Mouse (Mus musculus): ENCODE measurements around the gene Nlgn2. TPM values are rescaled to one million over a fixed set of nuclear protein-coding genes. Genes with fewer than 3 reads are reported as not detected.

Nlgn2 gene
- total RNA-seq, 2 experiments from 2014 or later: 7.9 to 10.4 TPM

GRCm38 (mm10) chr11:69800392-69801197 lies 37.0 kb downstream of the Nlgn2 start:
- intact Hi-C loops (cut with DNase I): no loop called here
- peak; percentile 57 to 69 for DNase-seq

GRCm38 (mm10) chr11:69800138-69800391 lies 37.5 kb downstream of the Nlgn2 start:
- intact Hi-C loops (cut with DNase I): no loop called here
- peak in 1 of 2 experiments; percentile 21 for DNase-seq

- no peak for DNase-seq
- intact Hi-C loops (cut with DNase I): no loop called here
Measured at GRCm38 (mm10) chr11:69799394-69800137, 38.0 kb downstream of the Nlgn2 start.

GRCm38 (mm10) chr11:69797924-69798323 lies 39.7 kb downstream of the Nlgn2 start:
- intact Hi-C loops (cut with DNase I): no loop called here
- no peak for DNase-seq

- intact Hi-C loops (cut with DNase I): loop anchor here (2.0 kb wide), 1 partner anchor 29 kb away; no protein-coding TSS in a partner anchor
- DNase-seq: no peak
Measured at GRCm38 (mm10) chr11:69795983-69796435, 41.6 kb downstream of the Nlgn2 start.

GRCm38 (mm10) chr11:69795168-69795982 lies 42.2 kb downstream of the Nlgn2 start, which contains the start of gene Chrnb1:
Chrnb1 (minus strand) TSS chr11:69795943.
- intact Hi-C loops (cut with DNase I): loop anchor here (2.0 kb wide), 1 partner anchor 29 kb away; no protein-coding TSS in a partner anchor
- DNase-seq: peak; percentile 93

- intact Hi-C loops (cut with DNase I): no loop called here
- DNase-seq: no peak
Measured at GRCm38 (mm10) chr11:69793429-69793828, 44.2 kb downstream of the Nlgn2 start.

- no peak for DNase-seq
- intact Hi-C loops (cut with DNase I): no loop called here
Measured at GRCm38 (mm10) chr11:69791420-69791819, 46.2 kb downstream of the Nlgn2 start.

GRCm38 (mm10) chr11:69789431-69789830 lies 48.2 kb downstream of the Nlgn2 start:
- intact Hi-C loops (cut with DNase I): no loop called here
- DNase-seq: no peak

GRCm38 (mm10) chr11:69787306-69787705 lies 50.3 kb downstream of the Nlgn2 start:
- intact Hi-C loops (cut with DNase I): no loop called here
- DNase-seq: no peak

GRCm38 (mm10) chr11:69784793-69785272 lies 52.8 kb downstream of the Nlgn2 start:
- peak; percentile 48 to 64 for DNase-seq
- intact Hi-C loops (cut with DNase I): no loop called here

GRCm38 (mm10) chr11:69781828-69782227 lies 55.8 kb downstream of the Nlgn2 start:
- intact Hi-C loops (cut with DNase I): no loop called here
- DNase-seq: no peak

GRCm38 (mm10) chr11:69778985-69779384 lies 58.6 kb downstream of the Nlgn2 start:
- intact Hi-C loops (cut with DNase I): no loop called here
- no peak for DNase-seq

GRCm38 (mm10) chr11:69778258-69778982 lies 59.2 kb downstream of the Nlgn2 start:
- peak; percentile 16 to 34 for DNase-seq
- intact Hi-C loops (cut with DNase I): no loop called here

GRCm38 (mm10) chr11:69777504-69778257 lies 59.9 kb downstream of the Nlgn2 start:
- intact Hi-C loops (cut with DNase I): no loop called here
- DNase-seq: peak in 1 of 2 experiments; percentile 25

GRCm38 (mm10) chr11:69776488-69776887 lies 61.1 kb downstream of the Nlgn2 start:
- intact Hi-C loops (cut with DNase I): no loop called here
- no peak for DNase-seq

GRCm38 (mm10) chr11:69775716-69776115 lies 61.9 kb downstream of the Nlgn2 start:
- intact Hi-C loops (cut with DNase I): no loop called here
- DNase-seq: no peak

GRCm38 (mm10) chr11:69774961-69775360 lies 62.6 kb downstream of the Nlgn2 start:
- intact Hi-C loops (cut with DNase I): no loop called here

More at GRCm38 (mm10) chr11:69774961-69775360, 62.6 kb downstream of the Nlgn2 start:
- DNase-seq: no peak
